Mouse (Mus musculus): ENCODE data around the gene Ttc28. TPM values are rescaled to one million over a fixed set of nuclear protein-coding genes. Genes with fewer than 3 reads are reported as not detected.

Ttc28 gene
- total and polyA plus RNA-seq, 3 experiments, result 1.1 to 1.8 TPM; not detected in 1

DNA sequence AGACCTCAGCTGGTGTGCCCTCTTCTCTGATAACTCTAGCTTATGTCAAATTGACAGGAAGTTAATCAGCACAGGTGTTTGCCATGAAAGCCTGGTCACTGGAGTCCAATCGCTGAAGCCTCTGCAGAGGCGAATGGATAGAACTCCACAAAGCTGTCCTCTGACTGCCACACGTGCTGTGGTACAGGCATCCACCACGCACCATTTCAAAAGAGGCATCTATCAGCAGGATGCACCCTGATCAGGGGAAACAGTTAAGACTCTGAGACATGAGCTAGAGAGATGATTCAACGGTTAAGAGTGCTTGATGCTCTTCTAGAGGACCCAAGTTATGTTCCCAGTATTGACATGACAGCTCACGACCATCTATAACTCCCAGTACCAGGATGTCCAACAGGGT is 435.5 kb downstream of the Ttc28 start:
- H3K9ac ChIP-seq (ENCODE audit: control insufficient read depth, low read depth, low read length, poor library complexity, severe bottlenecking), result no peak overlapping the region
- H3K36me3 ChIP-seq (ENCODE audit: control insufficient read depth in 1 of 2, insufficient read depth in 2 of 2, low read length in 2 of 2), result no peaks in the 10 kb centered on the region; a peak in 1 of 4 replicates
- no peak for DNase-seq (ENCODE audit: low read depth, low spot score)
- H3K4me3 ChIP-seq (ENCODE audit: control insufficient read depth in 1 of 2, insufficient read depth in 1 of 2, low read depth in 2 of 2, low read length in 2 of 2), result no peak overlapping the region
- no peaks in the 10 kb centered on the region for H3K27me3 ChIP-seq (ENCODE audit: control insufficient read depth in 1 of 2, insufficient read depth in 2 of 2, low read length in 2 of 2)
- TF ChIP-seq RCOR1 (IDR thresholded peaks at IDR 0.05; ENCODE audit: low read depth, low read length) (no peak), CHD2 (IDR thresholded peaks at IDR 0.05; ENCODE audit: low read length) (no peak), NELFE (IDR thresholded peaks at IDR 0.05; ENCODE audit: low read depth, low read length) (no peak)
- H3K4me1 ChIP-seq (ENCODE audit: control insufficient read depth in 1 of 2, insufficient read depth in 2 of 2, low read length in 2 of 2), result peaks cover 0 to 3% of the 10 kb centered on the region in 2 experiments; a peak in 1 of 4 replicates
- no peaks in the 10 kb centered on the region for H3K79me2 ChIP-seq (ENCODE audit: control insufficient read depth, insufficient read depth, low read length, poor library complexity)
- H3K9me3 ChIP-seq (replicated peaks; ENCODE audit: insufficient read depth, low read length), result no peaks in the 10 kb centered on the region
- H3K27ac ChIP-seq (ENCODE audit: control insufficient read depth, low read depth, low read length), result no peak overlapping the region

DNA sequence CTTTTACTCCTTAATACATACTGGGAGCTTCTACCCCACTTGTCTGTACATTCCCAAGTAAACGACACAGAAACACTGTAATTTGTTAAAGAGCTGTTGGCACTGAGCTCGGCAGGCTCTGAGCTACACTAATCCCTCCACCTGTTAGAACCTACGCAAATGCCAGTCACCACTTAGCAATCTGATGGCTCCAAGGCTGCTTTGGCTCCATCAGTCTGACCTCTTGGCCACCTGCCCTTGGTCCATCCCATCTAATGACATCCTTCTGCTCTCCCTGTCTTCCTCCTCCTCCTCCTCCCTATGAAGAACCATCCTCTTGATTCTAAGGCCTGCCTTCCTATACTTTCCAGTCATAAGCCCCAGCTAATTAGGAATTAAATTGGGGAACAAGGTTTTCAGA is 437.9 kb downstream of the Ttc28 start:
- Histone ChIP-seq H3K4me1 (ENCODE audit: control insufficient read depth in 1 of 2, insufficient read depth in 2 of 2, low read length in 2 of 2) (peaks cover 0 to 3% of the 10 kb centered on the region in 2 experiments; a peak in 1 of 4 replicates), H3K27me3 (ENCODE audit: control insufficient read depth in 1 of 2, insufficient read depth in 2 of 2, low read length in 2 of 2) (peaks cover 0 to 6% of the 10 kb centered on the region in 2 experiments; a peak in 3 of 4 replicates), H3K4me3 (ENCODE audit: control insufficient read depth in 1 of 2, insufficient read depth in 1 of 2, low read depth in 2 of 2, low read length in 2 of 2) (no peak overlapping the region), H3K9ac (ENCODE audit: control insufficient read depth, low read depth, low read length, poor library complexity, severe bottlenecking) (no peak overlapping the region), H3K27ac (ENCODE audit: control insufficient read depth, low read depth, low read length) (no peak overlapping the region), H3K79me2 (ENCODE audit: control insufficient read depth, insufficient read depth, low read length, poor library complexity) (no peaks in the 10 kb centered on the region), H3K36me3 (ENCODE audit: control insufficient read depth in 1 of 2, insufficient read depth in 2 of 2, low read length in 2 of 2) (no peaks in the 10 kb centered on the region; a peak in 1 of 4 replicates), H3K9me3 (replicated peaks; ENCODE audit: insufficient read depth, low read length) (no peaks in the 10 kb centered on the region)
- no peak for TF ChIP-seq POLR2AphosphoS2 (IDR thresholded peaks at IDR 0.05; ENCODE audit: low read length)
- no peak for DNase-seq (ENCODE audit: low read depth, low spot score)

DNA sequence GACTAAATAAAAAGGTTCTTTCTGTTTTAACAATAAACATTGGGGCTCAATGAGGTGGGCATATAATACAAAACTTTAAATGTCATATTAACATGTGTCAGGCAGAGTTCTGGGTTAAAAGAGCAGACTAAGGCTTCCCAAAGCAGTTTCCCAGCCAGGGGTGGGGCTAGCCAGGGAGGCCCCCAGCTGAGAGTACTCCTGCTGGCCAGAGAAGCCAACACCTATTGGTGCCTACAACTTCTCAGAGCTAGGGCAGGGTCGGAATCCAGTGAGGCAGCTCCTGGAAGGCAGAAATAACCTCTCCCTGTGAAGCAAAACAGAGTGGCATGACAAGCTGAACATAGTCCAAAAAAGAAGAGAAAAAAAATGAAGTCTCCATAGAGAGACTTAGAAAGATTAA is 439.3 kb downstream of the Ttc28 start:
- TF ChIP-seq USF2 (IDR thresholded peaks at IDR 0.05; ENCODE audit: borderline replicate concordance in 1 of 2, insufficient read depth in 1 of 2, low read depth in 1 of 2, low read length in 2 of 2) (no peak), ETS1 (IDR thresholded peaks at IDR 0.05; ENCODE audit: low read depth, low read length) (no peak), POLR2AphosphoS2 (IDR thresholded peaks at IDR 0.05; ENCODE audit: low read length) (no peak), TAL1 (IDR thresholded peaks at IDR 0.05; ENCODE audit: low read length) (no peak), MAFK (IDR thresholded peaks at IDR 0.05; ENCODE audit: borderline replicate concordance, low read depth, low read length) (no peak), POLR2AphosphoS5 (IDR thresholded peaks at IDR 0.05; ENCODE audit: borderline replicate concordance, low read depth, low read length) (no peak), E2F4 (IDR thresholded peaks at IDR 0.05; ENCODE audit: borderline replicate concordance, low read depth, low read length) (no peak)
- Histone ChIP-seq H3K4me3 (ENCODE audit: control insufficient read depth in 1 of 2, insufficient read depth in 1 of 2, low read depth in 2 of 2, low read length in 2 of 2) (no peak overlapping the region), H3K27ac (ENCODE audit: control insufficient read depth, low read depth, low read length) (no peak overlapping the region), H3K9me3 (replicated peaks; ENCODE audit: insufficient read depth, low read length) (no peaks in the 10 kb centered on the region), H3K27me3 (ENCODE audit: control insufficient read depth in 1 of 2, insufficient read depth in 2 of 2, low read length in 2 of 2) (peaks cover 0 to 8% of the 10 kb centered on the region in 2 experiments; a peak in 3 of 4 replicates), H3K4me1 (ENCODE audit: control insufficient read depth in 1 of 2, insufficient read depth in 2 of 2, low read length in 2 of 2) (peaks cover 0 to 3% of the 10 kb centered on the region in 2 experiments; a peak in 1 of 4 replicates), H3K36me3 (ENCODE audit: control insufficient read depth in 1 of 2, insufficient read depth in 2 of 2, low read length in 2 of 2) (no peaks in the 10 kb centered on the region; a peak in 1 of 4 replicates), H3K9ac (ENCODE audit: control insufficient read depth, low read depth, low read length, poor library complexity, severe bottlenecking) (no peak overlapping the region), H3K79me2 (ENCODE audit: control insufficient read depth, insufficient read depth, low read length, poor library complexity) (no peaks in the 10 kb centered on the region)
- no peak for DNase-seq (ENCODE audit: low read depth, low spot score)

All from MEL (cell line).